Mouse (Mus musculus) urinary bladder, adult 18-20 months (tissue): ENCODE results near the gene Speer4a.
"Not testable (repeated sequence)": the region's sequence is repeated elsewhere in the genome, so short reads cannot be mapped to it uniquely, and the experiment has no call there.

Experiments used
- DNase-seq, 2 experiments: peaks; one replicate each; pipeline ENCODE4 v3.0.0; 2022; ENCODE audit warnings: low spot score in 2 of 2, mixed read lengths in 2 of 2

Speer4a gene

GRCm38 (mm10) chr5:26039458-26039857, at the start of gene Speer4a:
TSS of gene Speer4a (minus strand) at chr5:26039558.
- not testable (repeated sequence) for DNase-seq

GRCm38 (mm10) chr5:26079023-26079422, 39.7 kb upstream of the Speer4a start:
- not testable (repeated sequence) for DNase-seq

- no peak for DNase-seq
Observed at GRCm38 (mm10) chr5:26070716-26071115, 31.4 kb upstream of the Speer4a start.

GRCm38 (mm10) chr5:26058481-26058880, 19.1 kb upstream of the Speer4a start, which contains the start of gene Gm7347:
TSS of gene Gm7347 (minus strand) at chr5:26058581.
- DNase-seq: not testable (repeated sequence)

GRCm38 (mm10) chr5:26022816-26023215, 16.5 kb downstream of the Speer4a start, which contains the start of gene Gm5862:
TSS of gene Gm5862 (minus strand) at chr5:26022916.
- DNase-seq: not testable (repeated sequence)

GRCm38 (mm10) chr5:26007697-26008096, 31.7 kb downstream of the Speer4a start:
- not testable (repeated sequence) for DNase-seq

GRCm38 (mm10) chr5:26006937-26007695, 32.2 kb downstream of the Speer4a start:
- peak in 1 of 2 experiments; percentile 9 for DNase-seq

- DNase-seq: not testable (repeated sequence)
Observed at GRCm38 (mm10) chr5:26004698-26005097, 34.7 kb downstream of the Speer4a start, which contains the start of gene Gm1979. TSS of gene Gm1979 (minus strand) at chr5:26004798.

- DNase-seq: not testable (repeated sequence)
Observed at GRCm38 (mm10) chr5:25988550-25988949, 50.8 kb downstream of the Speer4a start, which contains the start of gene Gm21698. TSS of gene Gm21698 (minus strand) at chr5:25988650.
